Mouse (Mus musculus) frontal cortex, postnatal 36 days (tissue): ENCODE measurements at regions not wholly inside any gene's neighbourhood (a gene's known extent, or its start where the extent isn't known, plus 50 kb on each side); places are given as distances from the start of the nearest gene placed in this dataset.
A peak's percentile ranks its signal among the peaks of the same experiment; 100 is the strongest.

ENCODE experiments used
- DNase-seq, 2 experiments: peaks; one replicate each; pipeline ENCODE4 v3.0.0; 2022; ENCODE audit warnings: low spot score in 2 of 2

DNA sequence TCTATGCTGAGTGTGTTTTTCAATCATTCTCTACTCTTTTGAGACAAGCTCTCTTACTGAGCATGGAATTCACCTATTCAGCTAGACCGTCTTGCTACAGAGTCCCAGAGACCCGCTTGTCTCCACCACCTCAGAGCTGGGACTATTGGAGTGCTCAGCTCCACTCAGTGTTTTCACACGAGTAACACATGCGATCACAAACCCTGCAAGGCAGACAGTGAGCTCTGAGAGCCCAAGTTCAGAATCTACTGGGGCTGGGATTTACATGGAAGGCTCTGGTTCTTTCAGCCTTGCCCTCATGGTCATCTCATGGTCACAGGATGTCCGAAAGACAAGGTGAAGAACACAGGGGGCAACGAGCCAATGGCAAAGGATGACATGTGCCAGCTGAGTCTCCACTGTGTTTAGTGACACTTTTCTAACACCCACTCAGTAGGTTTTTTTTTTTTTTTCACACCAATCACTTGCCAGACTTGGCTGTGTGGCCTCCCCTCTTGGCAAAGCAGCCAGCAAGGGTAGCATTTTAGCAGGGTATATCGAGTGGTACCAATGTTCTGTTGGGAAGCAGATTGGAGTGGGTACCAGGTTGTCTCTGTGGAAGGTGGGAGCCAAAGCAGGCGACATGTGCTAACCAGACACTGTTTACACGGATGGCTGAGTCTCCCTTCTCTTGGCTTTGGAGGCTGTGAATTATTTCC, 51.2 kb upstream of the Gtsf1l start:
- DNase-seq = peak in 1 of 2 experiments; percentile 37

DNA sequence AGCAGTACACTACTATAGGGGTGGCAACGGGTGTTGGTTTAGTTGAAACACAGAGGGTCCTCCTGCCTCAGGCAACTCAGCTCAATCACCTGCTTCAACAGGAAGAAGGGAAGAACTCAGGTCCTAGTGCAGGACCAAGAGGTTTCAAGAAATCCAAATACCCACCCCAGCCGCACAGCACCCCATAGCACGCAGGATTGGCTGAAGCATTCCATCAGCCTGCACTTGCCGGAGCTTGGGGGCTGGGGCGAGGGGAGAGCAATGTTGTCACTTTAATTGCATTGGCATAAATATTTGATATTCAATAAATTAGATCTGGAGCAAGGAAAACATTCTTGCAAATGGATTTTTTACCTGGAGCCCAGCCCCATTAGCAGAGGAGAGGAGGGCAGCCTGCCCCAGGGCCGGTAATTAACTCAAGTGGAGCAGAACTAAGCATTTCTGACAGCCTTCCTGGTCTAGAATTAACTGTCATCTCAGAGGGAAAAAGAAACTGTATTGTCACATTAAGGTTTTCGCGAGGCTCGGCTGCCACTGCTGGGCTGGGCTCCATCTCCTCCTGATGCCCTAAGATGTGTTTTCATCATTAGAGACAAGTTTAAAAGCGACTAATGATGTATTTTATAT, 55.2 kb upstream of the Gtsf1l start:
- DNase-seq = no peak

GRCm38 (mm10) chr2:163143413-163143812, 55.8 kb upstream of the Gtsf1l start:
- DNase-seq = no peak

- no peak for DNase-seq
Measured at GRCm38 (mm10) chr2:163146001-163146400, 56.9 kb upstream of the Tox2 start.

DNA sequence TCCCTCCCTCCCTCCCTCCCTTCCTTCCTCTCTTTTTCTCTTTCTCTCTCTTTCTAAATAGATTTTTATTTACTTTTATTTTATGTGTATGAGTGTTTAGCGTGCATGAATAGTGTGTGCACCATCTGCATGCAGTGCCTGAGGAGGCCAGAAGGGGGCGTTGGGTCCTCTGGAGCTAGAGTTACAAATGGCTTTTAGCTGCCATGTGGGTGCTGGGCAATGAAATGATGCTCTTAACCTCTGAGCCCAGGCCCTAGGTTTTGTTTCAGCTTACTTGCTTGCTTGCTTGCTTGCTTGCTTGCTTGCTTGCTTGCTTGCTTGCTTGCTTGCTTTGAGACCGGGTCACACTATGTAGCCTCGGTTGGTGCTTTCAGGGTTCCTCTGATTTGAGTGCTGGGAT, 56.4 kb upstream of the Tox2 start:
- DNase-seq = no peak

- DNase-seq = no peak
Measured at GRCm38 (mm10) chr2:163147381-163147780, 55.5 kb upstream of the Tox2 start.

DNA sequence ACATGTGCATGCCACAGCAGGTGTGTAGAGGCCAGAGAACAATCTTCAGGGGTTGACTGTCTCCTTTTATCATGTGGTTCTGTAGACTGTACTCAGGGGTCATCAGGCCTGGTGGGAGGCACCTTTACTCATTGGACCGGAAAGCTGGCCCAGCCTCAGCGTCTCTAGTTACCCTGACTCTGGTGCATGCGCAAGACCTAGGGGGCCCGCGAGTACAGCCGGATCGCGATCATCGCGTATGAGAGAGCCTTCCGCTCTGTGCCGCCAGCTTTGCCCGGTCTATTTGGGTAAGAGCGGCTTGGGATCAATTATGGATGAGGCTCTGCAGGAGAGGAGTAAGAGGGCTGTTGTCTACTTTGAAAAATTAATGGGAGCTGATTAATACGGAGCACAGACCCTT, 51.9 kb upstream of the Tox2 start:
- DNase-seq = no peak

GRCm38 (mm10) chr2:163152340-163153033, 50.4 kb upstream of the Tox2 start:
- DNase-seq = peak; percentile 83 to 92
